Mouse (Mus musculus) stomach, postnatal 0 days (tissue): ENCODE measurements around the gene Acsl1.

ENCODE experiments used
- CTCF ChIP-seq: IDR thresholded peaks from 2 replicates; pipeline ENCODE4 v1.5.1; 2016; ENCODE audit warnings: antibody characterized with exemption, low read depth, mild to moderate bottlenecking, moderate library complexity
- EP300 ChIP-seq: optimal IDR thresholded peaks from 2 replicates; pipeline ENCODE3; 2016; ENCODE audit warnings: antibody characterized with exemption

DNA sequence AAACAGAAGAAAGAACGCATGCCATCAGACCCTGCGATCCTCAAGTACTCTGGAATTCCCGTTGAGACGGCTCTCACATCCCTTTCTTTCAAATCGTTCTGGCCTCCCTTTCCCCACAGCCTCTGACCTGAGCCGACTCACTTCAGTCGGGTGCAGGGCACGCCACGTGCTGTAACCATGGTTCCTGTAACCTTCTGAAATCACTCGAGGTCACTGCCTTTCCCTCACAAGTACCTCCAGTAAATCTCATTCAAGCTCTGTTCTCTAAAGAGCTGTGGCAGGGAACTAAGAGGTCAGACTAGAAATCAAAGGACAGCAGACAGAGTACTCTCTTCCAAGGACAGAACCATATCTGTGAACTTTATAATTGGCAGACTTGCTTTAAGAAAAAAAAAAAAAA lies 32.3 kb upstream of the Acsl1 start:
- TF ChIP-seq CTCF = no peak
- TF ChIP-seq EP300 = no peak
